Mouse (Mus musculus) kidney, postnatal 0 days (tissue): Measurements from ENCODE around the gene Naif1. TPM values are rescaled to one million over a fixed set of nuclear protein-coding genes. Genes with fewer than 3 reads are reported as not detected.

Experiments
- ATAC-seq: fragments of 200-750 bp; cut with Nextera tagmentation; replicated peaks from 2 replicates; pipeline ENCODE4 v1.8.0; 2017; ENCODE audit warnings: low read depth, moderate number of reproducible peaks, moderate TSS enrichment, moderate library complexity; ENCODE audit not compliant: low FRiP score
- DNase-seq: peaks from one replicate; pipeline ENCODE4 v3.0.0-alpha.2; 2016; ENCODE audit warnings: low spot score
- H3K27ac ChIP-seq: fragments of 300-500 bp; sonication (generic); 2 replicates; pipeline ENCODE4 v1.5.1; 2014; ENCODE audit warnings: mild to moderate bottlenecking
- H3K27me3 ChIP-seq: fragments of 300-500 bp; sonication (generic); 2 replicates; pipeline ENCODE4 v1.6.1; 2014; ENCODE audit warnings: low read length, mixed read lengths; ENCODE audit not compliant: insufficient read depth
- H3K36me3 ChIP-seq: fragments of 300-500 bp; sonication (generic); 2 replicates; pipeline ENCODE4 v1.6.1; 2014; ENCODE audit warnings: low read length, mixed read lengths; ENCODE audit not compliant: insufficient read depth
- H3K4me1 ChIP-seq: fragments of 300-500 bp; sonication (generic); replicated peaks from 2 replicates; pipeline ENCODE4 v1.6.1; 2014; ENCODE audit warnings: antibody characterized with exemption, low read length, mixed read lengths; ENCODE audit not compliant: insufficient read depth
- H3K4me2 ChIP-seq: fragments of 300-500 bp; sonication (generic); 2 replicates; pipeline ENCODE4 v1.6.1; 2014; ENCODE audit warnings: mild to moderate bottlenecking, low read length, moderate library complexity, mixed read lengths
- H3K4me3 ChIP-seq: fragments of 300-500 bp; sonication (generic); replicated peaks from 2 replicates; pipeline ENCODE4 v1.5.1; 2014; ENCODE audit warnings: low read depth, low read length
- H3K9ac ChIP-seq: fragments of 300-500 bp; sonication (generic); 2 replicates; pipeline ENCODE4 v1.6.1; 2014; ENCODE audit warnings: low read depth, low read length
- H3K9me3 ChIP-seq: fragments of 300-500 bp; sonication (generic); replicated peaks from 2 replicates; pipeline ENCODE4 v1.6.1; 2016; ENCODE audit warnings: low read length, inconsistent platforms, mixed read lengths
- CTCF ChIP-seq: IDR thresholded peaks from 2 replicates; pipeline ENCODE4 v1.5.1; 2016; ENCODE audit warnings: antibody characterized with exemption, low read depth, mild to moderate bottlenecking, moderate library complexity
- WGBS: fragments of 180-500 bp; shearing (Covaris S2); extraction: QIAGEN DNeasy Blood & Tissue Kit; methylation state at CpG from one replicate; pipeline ENCODE4 v1.1.7; 2014; 5-methylcytosine and 5-hydroxymethylcytosine counted together
- polyA plus RNA-seq: library from polyadenylated mRNA; unstranded; fragments of >200 nt; fragmentation: Nextera tagmentation; extraction: Ambion mirVana; gene quantifications from 2 replicates; pipeline ENCODE4 v1.2.1, GENCODE M21; 2015

Naif1 gene
- polyA plus RNA-seq, 1 experiment from 2014 or later = 4.7 TPM

GRCm38 (mm10) chr2:32482351-32482750 is 32.1 kb downstream of the Naif1 start:
- Histone ChIP-seq H3K4me2 (no peak overlapping the region), H3K4me1 (no peaks in the 10 kb centered on the region), H3K4me3 (no peak overlapping the region), H3K36me3 (no peaks in the 10 kb centered on the region), H3K27me3 (no peaks in the 10 kb centered on the region), H3K27ac (no peak overlapping the region), H3K9me3 (no peaks in the 10 kb centered on the region), H3K9ac (no peak overlapping the region)
- ATAC-seq = no peak
- DNase-seq = no peak
- TF ChIP-seq CTCF = no peak
- 82% methylated on average over 8 of the region's 8 CpGs for WGBS

GRCm38 (mm10) chr2:32483179-32483875 is 33.1 kb downstream of the Naif1 start:
- 72% methylated on average over 8 of the region's 9 CpGs for WGBS
- no peaks in the 10 kb centered on the region for H3K4me1 ChIP-seq
- no peaks in the 10 kb centered on the region for H3K27me3 ChIP-seq
- peak; percentile 56 for TF ChIP-seq CTCF
- ATAC-seq = no peak
- no peak for DNase-seq
- no peak overlapping the region for H3K9ac ChIP-seq
- H3K4me2 ChIP-seq = no peak overlapping the region
- H3K36me3 ChIP-seq = no peaks in the 10 kb centered on the region
- H3K27ac ChIP-seq = no peak overlapping the region
- no peak overlapping the region for H3K4me3 ChIP-seq
- H3K9me3 ChIP-seq = no peaks in the 10 kb centered on the region

- no peaks in the 10 kb centered on the region for H3K4me1 ChIP-seq
- no peak overlapping the region for H3K9ac ChIP-seq
- ATAC-seq (peak; percentile 75), DNase-seq (no peak)
- peak overlapping the region; percentile 5; the same call in 1 of the 2 replicates for H3K27ac ChIP-seq
- no peaks in the 10 kb centered on the region for H3K27me3 ChIP-seq
- no peaks in the 10 kb centered on the region for H3K36me3 ChIP-seq
- H3K4me2 ChIP-seq = no peak overlapping the region
- H3K9me3 ChIP-seq = no peaks in the 10 kb centered on the region
- H3K4me3 ChIP-seq = no peak overlapping the region
- no peak for TF ChIP-seq CTCF
- WGBS = 69% methylated on average over 6 of the region's 6 CpGs
Observed at GRCm38 (mm10) chr2:32484933-32485332, 34.7 kb downstream of the Naif1 start.

- H3K27ac ChIP-seq = peak overlapping the region; percentile 5; the same call in 1 of the 2 replicates
- TF ChIP-seq CTCF = no peak
- no peaks in the 10 kb centered on the region for H3K4me1 ChIP-seq
- DNase-seq = no peak
- 77% methylated on average over 4 of the region's 4 CpGs for WGBS
- H3K9me3 ChIP-seq = no peaks in the 10 kb centered on the region
- H3K27me3 ChIP-seq = no peaks in the 10 kb centered on the region
- no peaks in the 10 kb centered on the region for H3K36me3 ChIP-seq
- no peak overlapping the region for H3K4me2 ChIP-seq
- no peak overlapping the region for H3K9ac ChIP-seq
- ATAC-seq = no peak
- H3K4me3 ChIP-seq = no peak overlapping the region
Observed at GRCm38 (mm10) chr2:32485751-32486150, 35.5 kb downstream of the Naif1 start.

- Histone ChIP-seq H3K27me3 (no peaks in the 10 kb centered on the region), H3K9me3 (no peaks in the 10 kb centered on the region), H3K36me3 (no peaks in the 10 kb centered on the region), H3K9ac (no peak overlapping the region), H3K27ac (no peak overlapping the region), H3K4me3 (no peak overlapping the region), H3K4me2 (no peak overlapping the region), H3K4me1 (no peaks in the 10 kb centered on the region)
- ATAC-seq (no peak), DNase-seq (no peak)
- WGBS = 91% methylated on average over 9 of the region's 9 CpGs
- TF ChIP-seq CTCF = no peak
Observed at GRCm38 (mm10) chr2:32486155-32486554, 35.9 kb downstream of the Naif1 start.

GRCm38 (mm10) chr2:32487124-32487623 is 36.9 kb downstream of the Naif1 start:
- no peak overlapping the region for H3K4me3 ChIP-seq
- 0 out of 2 replicates have a peak overlapping the region, but pooled peaks have one; percentile 9 for H3K9ac ChIP-seq
- 7% methylated on average over 6 of the region's 6 CpGs for WGBS
- H3K4me2 ChIP-seq = no peak overlapping the region
- peak; percentile 35; the same call in 1 of the 2 replicates for ATAC-seq
- TF ChIP-seq CTCF = peak; percentile 95; the same call in 1 of the 2 replicates
- no peaks in the 10 kb centered on the region for H3K9me3 ChIP-seq
- H3K36me3 ChIP-seq = no peaks in the 10 kb centered on the region
- no peaks in the 10 kb centered on the region for H3K27me3 ChIP-seq
- H3K27ac ChIP-seq = no peak overlapping the region
- DNase-seq = peak; percentile 93
- no peaks in the 10 kb centered on the region for H3K4me1 ChIP-seq
